Mouse (Mus musculus): ENCODE results near the gene Acsf3.

GRCm38 (mm10) chr8:122849152-122849910 is 74.0 kb downstream of the Acsf3 start:
- TF ChIP-seq POLR2A (IDR thresholded peaks at IDR 0.05; ENCODE audit: control insufficient read depth, low read depth, low read length), result no peak
- TF ChIP-seq CTCF (IDR thresholded peaks at IDR 0.05; ENCODE audit: control insufficient read depth, insufficient read depth, insufficient replicate concordance, low read depth, low read length), result no peak

All from testis, adult 2 months (tissue).